Mouse (Mus musculus) left cerebral cortex, adult 18-20 months (tissue): ENCODE results near the gene Ndufaf1. TPM values are rescaled to one million over a fixed set of nuclear protein-coding genes. Genes with fewer than 3 reads are reported as not detected.
A peak's percentile ranks its signal among the peaks of the same experiment; 100 is the strongest.

ENCODE experiments used
- DNase-seq, 2 experiments: peaks; one replicate each; pipeline ENCODE4 v3.0.0; 2021 to 2022; ENCODE audit warnings: low spot score in 2 of 2, mixed read lengths in 1 of 2
- total RNA-seq, 2 experiments: library from RNA; stranded (reverse); gene quantifications; 2 replicates each; pipeline ENCODE4 v1.2.3; 2021

Gene Ndufaf1
- total RNA-seq, 2 experiments from 2014 or later, result 29.8 to 31.9 TPM

DNA sequence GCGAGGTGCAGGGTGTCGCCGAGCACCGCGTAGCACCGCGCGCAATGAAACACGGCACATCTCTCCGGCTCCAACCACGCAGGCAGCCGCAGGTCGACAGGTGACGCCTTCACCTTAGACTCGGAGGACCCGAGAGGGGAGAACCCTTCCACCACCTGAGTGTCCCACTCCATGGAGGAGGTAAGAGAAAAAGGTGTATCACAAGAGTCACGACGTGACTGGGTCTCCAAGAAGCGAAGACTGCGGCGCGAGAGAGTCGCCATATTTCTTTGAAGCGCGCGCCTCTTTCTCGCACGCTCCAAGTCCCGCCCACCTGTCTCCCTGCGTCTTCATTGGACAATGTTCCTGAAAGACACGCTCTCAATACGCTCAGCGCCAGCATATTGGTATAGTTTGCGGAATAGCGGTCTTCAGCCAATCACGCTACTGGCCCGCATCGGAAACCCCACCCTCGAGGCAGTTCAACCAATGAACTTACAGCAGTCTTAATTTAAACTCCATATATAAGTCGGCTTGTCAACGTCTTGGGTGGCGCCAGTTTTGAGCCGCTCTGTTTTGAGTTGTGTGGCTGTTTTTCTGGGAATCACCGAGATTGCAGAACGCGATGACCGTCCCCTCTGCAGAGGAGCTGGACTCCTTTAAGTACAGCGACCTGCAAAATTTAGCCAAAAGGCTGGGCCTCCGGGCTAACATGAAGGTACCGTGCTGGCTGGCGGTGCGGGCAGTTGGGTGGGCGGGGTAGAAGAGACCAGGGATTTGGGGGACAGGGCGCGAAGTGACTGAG, 44.2 kb downstream of the Ndufaf1 start, which contains the start of the genes Nusap1 and Oip5:
Gene Nusap1, plus strand, starts transcription at position 100 of the 784 bp plus-strand sequence.
Gene Oip5, minus strand, starts transcription at position 271 of the 784 bp plus-strand sequence.
- DNase-seq, result peak; percentile 87 to 90

DNA sequence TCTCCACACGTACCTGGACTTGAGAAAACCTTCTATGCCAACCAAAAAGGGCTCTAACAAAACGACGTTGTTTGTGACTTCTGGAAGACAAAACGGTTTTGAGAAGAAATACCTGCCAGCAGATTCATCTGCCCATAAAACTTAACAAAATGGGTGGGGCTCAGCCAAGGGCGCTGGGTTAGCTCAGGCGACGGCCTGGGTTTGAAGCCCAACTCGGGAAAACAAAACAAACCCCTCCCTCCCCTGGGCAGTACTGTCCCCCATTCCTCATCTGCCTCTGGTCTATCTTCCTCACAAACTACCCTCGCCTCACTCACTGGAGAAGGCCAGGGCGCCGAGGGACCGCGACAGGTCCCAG, 44.8 kb downstream of the Ndufaf1 start:
- DNase-seq, result no peak

DNA sequence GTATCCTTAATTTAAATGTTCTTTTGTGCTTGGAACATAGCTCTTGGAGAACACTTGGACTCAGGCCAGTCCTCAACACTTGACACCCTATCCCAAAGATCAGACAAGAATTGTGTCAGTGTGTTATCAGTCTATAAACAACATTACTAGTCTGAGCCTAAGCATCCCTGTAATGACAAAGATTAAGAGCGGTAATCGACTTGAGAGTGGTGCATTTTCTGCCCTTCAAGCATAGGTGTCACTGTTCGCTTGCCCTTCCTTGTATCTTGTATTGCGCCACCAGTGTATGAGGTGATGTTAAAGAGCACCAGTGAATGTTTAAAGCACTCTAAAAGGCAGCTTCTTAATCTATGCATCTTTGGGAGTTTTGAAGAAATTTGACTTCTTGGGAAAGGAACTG, 55.6 kb downstream of the Ndufaf1 start:
- DNase-seq, result no peak

Other genes with a start within 250 kb of the Ndufaf1 start
- gene Ino80, start 185.1 kb downstream of the Ndufaf1 start, total RNA-seq, result 10 to 100 TPM; 21.6 to 21.7 TPM
- under 1 TPM; 0.63 to 0.74 TPM for gene Exd1, start 115.2 kb downstream of the Ndufaf1 start, total RNA-seq
- gene Chp1, start 115.1 kb downstream of the Ndufaf1 start, total RNA-seq, result 100 to 1,000 TPM; 183 to 190 TPM
- under 1 TPM; 0.28 to 0.70 TPM for gene Nusap1, start 44.5 kb downstream of the Ndufaf1 start, total RNA-seq
- gene Oip5, start 44.4 kb downstream of the Ndufaf1 start, total RNA-seq, result under 1 TPM; 0.33 to 0.53 TPM
- 10 to 100 TPM; 53.3 to 61.3 TPM for gene Rtf1, start 12.2 kb upstream of the Ndufaf1 start, total RNA-seq
- 100 to 1,000 TPM; 179 to 201 TPM for gene Itpka, start 79.5 kb upstream of the Ndufaf1 start, total RNA-seq
- gene Ltk, start 97.6 kb upstream of the Ndufaf1 start, total RNA-seq, result 10 to 100 TPM; 21.4 to 22.9 TPM
- 10 to 100 TPM; 17.8 to 20.5 TPM for gene Rpap1, start 124.7 kb upstream of the Ndufaf1 start, total RNA-seq
- 100 to 1,000 TPM; 192 to 195 TPM for gene Tyro3, start 134.9 kb upstream of the Ndufaf1 start, total RNA-seq
- gene Mga, start 234.4 kb upstream of the Ndufaf1 start, total RNA-seq, result 10 to 100 TPM; 59.4 to 65.6 TPM